Mouse (Mus musculus): ENCODE data around the gene Hdac2.
A peak's percentile ranks its signal among the peaks of the same experiment; 100 is the strongest.

Hdac2 gene

DNA sequence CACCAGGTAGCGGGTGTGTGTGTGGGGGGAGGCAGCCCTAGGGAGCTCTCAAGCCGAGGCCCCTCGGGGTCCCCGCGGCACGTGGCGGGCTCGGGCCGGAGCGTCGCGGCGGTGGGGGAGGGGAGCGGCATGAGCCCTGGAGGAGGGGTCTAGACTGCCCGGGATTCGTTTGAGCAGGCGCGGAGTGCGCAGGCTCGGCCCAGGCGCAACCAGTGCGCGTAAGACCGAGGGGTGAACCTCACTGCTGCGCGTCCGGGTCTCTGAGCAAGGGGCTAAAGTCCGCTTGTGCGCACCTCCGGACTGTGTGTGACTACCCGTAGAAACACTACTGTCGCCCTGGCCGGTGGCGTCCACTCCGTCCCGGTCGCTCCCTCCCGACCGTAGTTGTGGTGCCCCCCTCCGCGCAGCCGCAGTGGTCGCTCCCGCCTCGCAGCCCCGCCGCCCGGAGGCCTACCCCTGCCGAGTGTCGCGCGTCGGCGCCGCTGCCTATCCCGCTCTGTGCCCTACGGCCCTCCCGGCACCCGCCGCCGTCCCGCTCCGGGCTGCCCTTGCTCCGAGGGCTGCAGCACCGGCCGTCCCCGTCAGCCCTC lies at the start of gene Hdac2:
Gene Hdac2, plus strand, starts transcription at position 459 of the 590 bp plus-strand sequence.
- DNase-seq (ENCODE audit: low spot score in 2 of 2), result peak; percentile 78 to 81

GRCm38 (mm10) chr10:36928212-36928611 lies 46.1 kb upstream of the Hdac2 start:
- DNase-seq (ENCODE audit: low spot score in 2 of 2), result no peak

- DNase-seq (ENCODE audit: low spot score in 2 of 2), result no peak
Measured at GRCm38 (mm10) chr10:36935863-36936262, 38.5 kb upstream of the Hdac2 start.

- DNase-seq (ENCODE audit: low spot score in 2 of 2), result no peak
Measured at GRCm38 (mm10) chr10:36936271-36936670, 38.1 kb upstream of the Hdac2 start.

- no peak for DNase-seq (ENCODE audit: low spot score in 2 of 2)
Measured at GRCm38 (mm10) chr10:36951742-36952141, 22.6 kb upstream of the Hdac2 start.

DNA sequence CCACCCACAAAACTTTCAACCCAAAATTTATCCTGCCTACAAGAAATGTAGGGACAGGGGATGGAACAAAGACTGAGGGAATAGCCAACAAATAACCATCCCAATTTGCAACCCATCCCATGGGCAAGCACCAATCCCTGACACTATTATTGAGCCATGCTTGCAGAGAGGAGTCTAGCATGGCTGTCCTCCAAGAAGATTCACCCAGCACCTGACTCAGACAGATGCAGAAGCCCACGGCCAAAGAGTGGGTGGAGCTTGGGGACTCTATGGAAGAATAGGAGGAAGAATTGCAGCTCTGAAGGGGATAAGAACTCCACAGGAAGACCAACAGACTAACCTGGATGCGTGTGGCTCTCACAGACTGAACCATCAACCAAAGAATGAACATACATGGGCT lies 21.7 kb upstream of the Hdac2 start:
- DNase-seq (ENCODE audit: low spot score in 2 of 2), result no peak

DNA sequence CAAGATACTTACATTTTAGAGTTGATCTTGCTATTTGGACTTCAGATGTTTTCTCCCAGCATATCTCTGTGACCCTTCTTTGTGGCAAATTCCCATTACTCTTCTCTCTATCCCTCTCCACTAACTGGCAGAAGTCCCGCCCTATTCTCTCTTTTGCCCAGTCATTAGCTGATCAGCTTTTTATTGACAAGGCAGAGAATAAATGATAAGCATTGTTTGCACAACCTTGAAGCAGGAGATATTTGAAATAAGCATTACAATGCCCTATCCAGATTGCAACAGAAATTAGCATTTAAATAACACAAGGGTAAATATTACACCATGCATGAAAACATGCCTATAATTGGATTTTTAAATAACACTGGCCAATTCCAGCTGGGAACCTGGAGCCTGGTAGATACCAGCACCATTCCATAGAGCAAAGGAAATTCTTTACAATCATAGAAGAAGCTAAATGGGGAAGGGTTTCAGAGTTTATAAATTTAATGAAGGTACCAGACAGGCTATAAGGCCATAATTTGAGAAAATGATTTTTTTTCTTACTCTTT lies 14.7 kb upstream of the Hdac2 start:
- DNase-seq (ENCODE audit: low spot score in 2 of 2), result no peak

DNA sequence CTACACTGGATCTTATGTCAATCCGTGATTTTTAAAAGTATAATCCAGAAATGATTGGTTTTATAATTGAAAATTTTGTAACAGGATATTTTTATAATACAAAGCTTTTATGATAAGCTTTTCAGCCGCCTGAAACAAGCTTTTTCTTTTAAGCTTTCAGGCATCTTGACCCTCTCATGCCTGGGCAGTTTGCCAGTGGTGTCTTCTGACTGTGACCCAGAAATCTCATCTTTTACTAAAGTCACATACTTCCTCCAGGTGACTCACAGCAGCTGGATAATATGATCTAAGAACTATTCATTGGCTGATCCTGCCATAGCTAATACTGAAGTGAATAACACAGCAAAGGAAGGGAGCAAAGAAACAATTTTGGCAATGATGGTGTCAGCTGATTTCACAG lies 9.9 kb upstream of the Hdac2 start:
- DNase-seq (ENCODE audit: low spot score in 2 of 2), result no peak

- peak; percentile 47 to 57 for DNase-seq (ENCODE audit: low spot score in 2 of 2)
Measured at GRCm38 (mm10) chr10:36974676-36975520, 554 bp downstream of the Hdac2 start.

GRCm38 (mm10) chr10:36981866-36982265 lies 7.5 kb downstream of the Hdac2 start:
- DNase-seq (ENCODE audit: low spot score in 2 of 2), result no peak

- no peak for DNase-seq (ENCODE audit: low spot score in 2 of 2)
Measured at GRCm38 (mm10) chr10:36992149-36992548, 17.8 kb downstream of the Hdac2 start.

DNA sequence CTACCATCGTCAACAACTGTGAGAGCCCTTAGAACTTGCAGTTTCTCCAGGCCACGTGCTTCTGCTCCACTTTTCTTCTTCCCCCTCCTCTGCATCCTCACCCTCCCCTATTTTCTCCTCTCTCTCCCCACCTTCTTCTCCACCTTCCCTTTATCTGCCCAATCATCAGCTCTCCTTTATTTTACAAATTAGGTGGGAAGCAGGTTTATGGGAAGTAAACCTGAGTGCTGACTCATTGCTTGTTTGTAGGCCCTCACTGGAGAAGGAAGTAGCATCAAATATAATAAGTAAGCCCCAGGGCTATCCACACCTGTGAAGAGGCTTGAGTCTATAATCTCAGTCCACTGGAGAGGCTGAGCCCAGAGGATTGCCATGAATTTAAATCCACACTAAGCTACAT lies 26.5 kb downstream of the Hdac2 start:
- DNase-seq (ENCODE audit: low spot score in 2 of 2), result no peak

DNA sequence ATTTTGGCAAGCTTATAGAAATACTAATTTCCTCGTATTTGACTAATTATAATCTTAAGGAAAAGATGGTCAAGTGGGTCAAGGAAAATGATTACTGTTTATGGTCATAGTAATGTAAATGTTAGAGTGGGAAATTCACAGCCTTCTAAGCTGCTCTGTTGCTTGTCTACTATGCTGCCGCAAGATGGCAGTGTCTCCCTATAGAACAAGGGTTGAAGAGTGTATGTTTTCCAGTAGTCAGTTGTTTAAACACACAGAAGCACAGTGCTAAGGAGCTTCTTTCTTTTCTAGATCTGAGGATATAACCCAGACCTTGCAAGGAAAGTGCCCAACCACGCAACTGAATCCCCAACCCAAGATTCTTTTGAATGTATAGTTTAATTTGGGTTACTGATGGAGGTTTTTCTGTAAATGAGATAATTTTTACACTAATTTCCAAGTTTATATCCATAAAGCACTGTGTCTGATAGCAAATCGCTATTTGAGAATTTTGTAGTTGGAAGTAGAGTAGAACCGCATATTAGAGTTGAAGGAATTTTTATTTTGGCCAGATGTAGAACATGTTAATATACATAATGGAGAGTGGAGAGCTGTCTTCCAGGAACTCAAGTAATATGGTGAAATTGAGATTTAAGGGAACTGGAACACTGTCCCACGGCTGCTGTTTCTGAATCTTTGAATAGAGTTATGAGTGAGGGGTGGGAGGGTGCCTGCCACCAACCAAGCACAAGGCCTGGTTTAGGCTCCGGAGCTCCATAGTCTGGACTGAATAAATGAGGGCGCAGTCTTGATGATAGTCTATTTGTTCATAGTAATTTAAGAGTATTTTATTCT lies 40.1 kb downstream of the Hdac2 start:
- peak; percentile 13 to 63 for DNase-seq (ENCODE audit: low spot score in 2 of 2)

GRCm38 (mm10) chr10:37015729-37016128 lies 41.4 kb downstream of the Hdac2 start:
- no peak for DNase-seq (ENCODE audit: low spot score in 2 of 2)

DNA sequence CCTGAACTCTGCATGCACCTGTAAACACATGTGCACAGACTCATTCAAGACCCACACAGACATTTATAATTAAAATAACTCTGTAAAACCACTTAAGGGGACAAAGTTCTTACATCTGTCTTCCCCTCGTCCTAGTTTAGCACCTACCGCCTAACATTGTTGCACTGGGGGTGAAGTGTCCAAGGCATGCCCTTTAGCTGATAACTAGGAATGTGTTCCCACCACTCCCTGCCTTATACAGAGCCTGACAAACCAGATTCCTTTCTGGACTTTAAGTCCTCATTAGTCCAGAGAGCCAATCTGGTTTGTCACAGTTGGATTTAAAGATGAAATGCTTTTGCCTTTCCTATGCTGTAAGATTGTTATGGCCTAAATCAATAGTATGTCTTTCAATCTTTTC lies 41.9 kb downstream of the Hdac2 start:
- DNase-seq (ENCODE audit: low spot score in 2 of 2), result no peak

DNA sequence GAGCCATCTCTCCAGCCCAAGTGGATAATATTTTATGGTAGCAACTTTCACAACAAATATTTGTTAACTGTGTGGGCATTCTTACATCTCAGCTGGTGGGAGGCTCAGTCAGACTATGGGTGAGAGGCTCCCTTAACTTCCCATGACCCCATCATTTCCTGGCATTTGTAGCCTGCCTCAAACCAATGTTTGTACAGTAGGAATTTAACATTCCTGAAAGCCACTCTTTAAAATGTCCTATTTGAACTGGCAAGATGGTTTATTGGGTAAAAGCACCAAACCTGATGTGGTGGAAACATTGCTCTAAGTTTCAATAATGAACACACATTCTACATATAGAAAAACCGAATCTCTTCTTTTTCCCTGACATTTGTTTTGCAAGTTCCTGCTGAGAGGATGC lies 50.0 kb downstream of the Hdac2 start:
- DNase-seq (ENCODE audit: low spot score in 2 of 2), result no peak

DNA sequence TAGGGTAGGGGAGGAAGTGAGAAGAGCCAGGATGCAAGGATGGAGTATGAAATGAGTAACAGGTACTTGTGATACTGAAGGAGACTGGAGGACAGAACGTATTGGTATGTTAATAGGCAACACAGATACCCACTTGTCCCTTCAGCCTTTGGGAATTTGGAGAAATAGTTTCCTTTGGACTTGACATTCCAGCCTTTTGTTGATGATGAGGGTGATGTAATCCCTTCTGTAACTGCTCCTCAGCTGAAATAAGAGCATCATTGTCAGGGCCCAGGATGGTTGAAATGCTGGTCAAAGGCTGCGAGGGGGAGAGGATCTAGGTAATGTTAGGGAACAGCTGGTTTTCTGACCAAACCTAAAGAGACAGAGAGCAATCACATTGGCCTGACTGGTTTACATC lies 54.3 kb downstream of the Hdac2 start:
- DNase-seq (ENCODE audit: low spot score in 2 of 2), result no peak

- DNase-seq (ENCODE audit: low spot score in 2 of 2), result no peak
Measured at GRCm38 (mm10) chr10:37035090-37035497, 60.8 kb downstream of the Hdac2 start.

DNA sequence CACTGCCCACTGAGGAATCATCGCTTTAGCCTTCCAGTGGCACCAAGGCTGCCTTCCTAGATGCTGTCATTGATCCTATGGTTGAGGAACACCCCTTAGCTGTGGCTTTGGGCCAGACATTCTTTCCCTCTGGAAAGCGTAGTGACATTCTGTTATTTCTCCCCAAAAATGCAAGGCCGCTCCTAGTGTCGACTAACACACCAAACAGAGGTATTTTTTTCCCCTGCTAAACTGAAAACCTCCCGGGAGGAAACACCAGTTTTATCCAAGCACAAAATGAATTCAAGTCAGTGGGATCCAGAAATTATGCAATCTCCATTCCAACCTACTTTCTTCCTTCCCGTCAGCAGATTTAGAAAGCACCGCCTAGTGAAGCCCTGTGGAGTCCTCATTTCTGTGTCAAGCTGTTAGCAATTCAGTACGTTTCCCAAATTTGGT lies 73.3 kb downstream of the Hdac2 start:
- peak; percentile 12 to 22 for DNase-seq (ENCODE audit: low spot score in 2 of 2)
